Mouse (Mus musculus): Measurements from ENCODE around the gene Tarbp2. TPM values are rescaled to one million over a fixed set of nuclear protein-coding genes. Genes with fewer than 3 reads are reported as not detected.

Tarbp2 gene
- polyA plus RNA-seq, 1 experiment from 2014 or later: 97.7 TPM

DNA sequence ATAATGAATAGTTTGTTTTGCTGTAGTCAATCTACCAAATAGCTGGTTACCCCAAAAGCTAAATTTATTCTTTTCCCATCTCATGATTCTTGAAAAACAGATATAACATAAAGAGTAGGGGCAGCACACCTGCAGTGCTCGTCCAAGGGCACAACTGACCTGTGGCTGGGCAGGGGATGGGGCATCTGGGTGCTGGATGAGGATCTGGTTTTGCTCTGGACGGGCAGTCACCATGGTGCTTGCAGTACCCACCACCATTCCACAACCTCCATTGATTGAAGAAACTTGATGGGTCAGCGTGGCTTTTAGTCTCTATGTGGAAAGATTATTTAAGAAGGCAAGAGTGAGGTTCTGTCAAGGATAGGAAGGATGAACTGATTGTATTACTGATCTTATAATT lies 28.3 kb downstream of the Tarbp2 start:
- no peak for ATAC-seq (replicated peaks; ENCODE audit: insufficient number of reproducible peaks, low FRiP score, low TSS enrichment)
- Histone ChIP-seq H3K27ac (ENCODE audit: low read depth, low read length) (no peak overlapping the region), H3K4me2 (no peak overlapping the region), H3K9me3 (replicated peaks; ENCODE audit: control insufficient read depth, low read length) (no peaks in the 10 kb centered on the region), H3K27me3 (ENCODE audit: control insufficient read depth, insufficient read depth, low read length) (no peaks in the 10 kb centered on the region), H3K9ac (ENCODE audit: low read depth, low read length) (no peak overlapping the region), H3K4me3 (ENCODE audit: low read depth, low read length) (no peak overlapping the region), H3K36me3 (ENCODE audit: control insufficient read depth, insufficient read depth, low read length) (peaks cover 16% of the 10 kb centered on the region), H3K4me1 (ENCODE audit: control insufficient read depth, insufficient read depth, low read length) (no peaks in the 10 kb centered on the region)
- 84% methylated on average over 3 of the region's 3 CpGs for WGBS (ENCODE audit: insufficient replicate concordance)

- ATAC-seq (replicated peaks; ENCODE audit: insufficient number of reproducible peaks, low FRiP score, low TSS enrichment): no peak
- no peaks in the 10 kb centered on the region for H3K4me1 ChIP-seq (ENCODE audit: control insufficient read depth, insufficient read depth, low read length)
- no peaks in the 10 kb centered on the region for H3K9me3 ChIP-seq (replicated peaks; ENCODE audit: control insufficient read depth, low read length)
- no peak overlapping the region for H3K4me3 ChIP-seq (ENCODE audit: low read depth, low read length)
- H3K36me3 ChIP-seq (ENCODE audit: control insufficient read depth, insufficient read depth, low read length): peaks cover 13% of the 10 kb centered on the region
- 88% methylated on average over 3 of the region's 3 CpGs for WGBS (ENCODE audit: insufficient replicate concordance)
- H3K27me3 ChIP-seq (ENCODE audit: control insufficient read depth, insufficient read depth, low read length): no peaks in the 10 kb centered on the region
- no peak overlapping the region for H3K27ac ChIP-seq (ENCODE audit: low read depth, low read length)
- no peak overlapping the region for H3K9ac ChIP-seq (ENCODE audit: low read depth, low read length)
- no peak overlapping the region for H3K4me2 ChIP-seq
Measured at GRCm38 (mm10) chr15:102546677-102547427, 28.9 kb downstream of the Tarbp2 start.

DNA sequence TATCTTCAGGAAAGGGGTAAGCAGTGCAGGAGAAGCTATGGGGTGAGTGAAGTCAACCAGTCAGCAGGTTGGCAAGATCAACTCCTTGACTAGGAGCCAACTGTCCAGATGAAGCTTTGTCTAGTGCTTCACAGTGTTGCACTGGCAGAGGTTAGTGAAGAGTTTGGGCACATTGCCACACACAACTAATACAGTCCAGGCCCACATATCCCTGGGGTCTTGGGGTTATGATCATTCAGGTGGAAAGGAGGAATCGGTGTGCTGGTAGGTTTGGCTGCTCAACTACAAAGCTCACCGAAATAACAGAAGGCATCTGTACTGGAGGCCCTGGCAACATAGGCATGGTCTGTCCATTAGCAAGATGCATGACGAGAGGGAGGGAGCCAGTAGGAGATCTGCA lies 29.5 kb downstream of the Tarbp2 start:
- WGBS (ENCODE audit: insufficient replicate concordance): 93% methylated on average over 3 of the region's 3 CpGs
- H3K4me1 ChIP-seq (ENCODE audit: control insufficient read depth, insufficient read depth, low read length): no peaks in the 10 kb centered on the region
- no peak overlapping the region for H3K4me2 ChIP-seq
- no peak overlapping the region for H3K9ac ChIP-seq (ENCODE audit: low read depth, low read length)
- no peaks in the 10 kb centered on the region for H3K9me3 ChIP-seq (replicated peaks; ENCODE audit: control insufficient read depth, low read length)
- H3K4me3 ChIP-seq (ENCODE audit: low read depth, low read length): no peak overlapping the region
- ATAC-seq (replicated peaks; ENCODE audit: insufficient number of reproducible peaks, low FRiP score, low TSS enrichment): no peak
- no peak overlapping the region for H3K27ac ChIP-seq (ENCODE audit: low read depth, low read length)
- peaks cover 18% of the 10 kb centered on the region for H3K36me3 ChIP-seq (ENCODE audit: control insufficient read depth, insufficient read depth, low read length)
- H3K27me3 ChIP-seq (ENCODE audit: control insufficient read depth, insufficient read depth, low read length): no peaks in the 10 kb centered on the region

- Histone ChIP-seq H3K27ac (ENCODE audit: low read depth, low read length) (no peak overlapping the region), H3K9me3 (replicated peaks; ENCODE audit: control insufficient read depth, low read length) (no peaks in the 10 kb centered on the region), H3K36me3 (ENCODE audit: control insufficient read depth, insufficient read depth, low read length) (peaks cover 32% of the 10 kb centered on the region), H3K4me2 (no peak overlapping the region), H3K4me1 (ENCODE audit: control insufficient read depth, insufficient read depth, low read length) (no peaks in the 10 kb centered on the region), H3K4me3 (ENCODE audit: low read depth, low read length) (no peak overlapping the region), H3K27me3 (ENCODE audit: control insufficient read depth, insufficient read depth, low read length) (no peaks in the 10 kb centered on the region), H3K9ac (ENCODE audit: low read depth, low read length) (no peak overlapping the region)
- ATAC-seq (replicated peaks; ENCODE audit: insufficient number of reproducible peaks, low FRiP score, low TSS enrichment): no peak
- WGBS (ENCODE audit: insufficient replicate concordance): 90% methylated on average over 5 of the region's 5 CpGs
Measured at GRCm38 (mm10) chr15:102552599-102552998, 34.6 kb downstream of the Tarbp2 start.

DNA sequence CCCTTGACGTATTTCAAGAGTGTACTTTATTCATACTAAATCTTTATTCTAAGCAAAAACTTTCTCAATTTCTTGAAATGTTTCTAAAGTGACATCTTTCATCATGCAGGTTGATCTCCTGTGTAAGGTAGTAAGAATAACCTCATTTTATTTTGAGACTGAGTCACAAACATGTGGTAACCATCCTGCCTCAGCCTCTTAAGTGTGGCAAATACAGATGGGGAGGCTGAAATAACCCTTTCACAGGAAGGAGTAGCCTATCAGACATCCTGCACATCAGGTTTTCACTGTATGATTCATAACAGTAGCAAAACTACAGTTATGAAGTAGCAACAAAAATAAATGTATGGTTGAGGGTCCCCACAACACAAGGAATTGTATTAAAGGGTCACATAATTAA lies 37.6 kb downstream of the Tarbp2 start:
- Histone ChIP-seq H3K9me3 (replicated peaks; ENCODE audit: control insufficient read depth, low read length) (no peaks in the 10 kb centered on the region), H3K9ac (ENCODE audit: low read depth, low read length) (no peak overlapping the region), H3K27ac (ENCODE audit: low read depth, low read length) (no peak overlapping the region), H3K27me3 (ENCODE audit: control insufficient read depth, insufficient read depth, low read length) (no peaks in the 10 kb centered on the region), H3K4me2 (no peak overlapping the region), H3K4me1 (ENCODE audit: control insufficient read depth, insufficient read depth, low read length) (no peaks in the 10 kb centered on the region), H3K36me3 (ENCODE audit: control insufficient read depth, insufficient read depth, low read length) (peaks cover 32% of the 10 kb centered on the region), H3K4me3 (ENCODE audit: low read depth, low read length) (no peak overlapping the region)
- WGBS (ENCODE audit: insufficient replicate concordance): 95% methylated on average over 1 of the region's 1 CpGs
- ATAC-seq (replicated peaks; ENCODE audit: insufficient number of reproducible peaks, low FRiP score, low TSS enrichment): no peak

GRCm38 (mm10) chr15:102557580-102557979 lies 39.6 kb downstream of the Tarbp2 start:
- Histone ChIP-seq H3K4me2 (no peak overlapping the region), H3K4me3 (ENCODE audit: low read depth, low read length) (no peak overlapping the region), H3K27me3 (ENCODE audit: control insufficient read depth, insufficient read depth, low read length) (no peaks in the 10 kb centered on the region), H3K9me3 (replicated peaks; ENCODE audit: control insufficient read depth, low read length) (no peaks in the 10 kb centered on the region), H3K36me3 (ENCODE audit: control insufficient read depth, insufficient read depth, low read length) (peaks cover 21% of the 10 kb centered on the region), H3K4me1 (ENCODE audit: control insufficient read depth, insufficient read depth, low read length) (no peaks in the 10 kb centered on the region), H3K27ac (ENCODE audit: low read depth, low read length) (no peak overlapping the region), H3K9ac (ENCODE audit: low read depth, low read length) (no peak overlapping the region)
- ATAC-seq (replicated peaks; ENCODE audit: insufficient number of reproducible peaks, low FRiP score, low TSS enrichment): no peak

- WGBS (ENCODE audit: insufficient replicate concordance): 90% methylated on average over 1 of the region's 1 CpGs
- no peaks in the 10 kb centered on the region for H3K36me3 ChIP-seq (ENCODE audit: control insufficient read depth, insufficient read depth, low read length)
- no peaks in the 10 kb centered on the region for H3K4me1 ChIP-seq (ENCODE audit: control insufficient read depth, insufficient read depth, low read length)
- no peak for ATAC-seq (replicated peaks; ENCODE audit: insufficient number of reproducible peaks, low FRiP score, low TSS enrichment)
- H3K4me3 ChIP-seq (ENCODE audit: low read depth, low read length): no peak overlapping the region
- no peaks in the 10 kb centered on the region for H3K27me3 ChIP-seq (ENCODE audit: control insufficient read depth, insufficient read depth, low read length)
- no peak overlapping the region for H3K9ac ChIP-seq (ENCODE audit: low read depth, low read length)
- H3K27ac ChIP-seq (ENCODE audit: low read depth, low read length): no peak overlapping the region
- no peak overlapping the region for H3K4me2 ChIP-seq
- no peaks in the 10 kb centered on the region for H3K9me3 ChIP-seq (replicated peaks; ENCODE audit: control insufficient read depth, low read length)
Measured at GRCm38 (mm10) chr15:102562491-102562890, 44.5 kb downstream of the Tarbp2 start.

DNA sequence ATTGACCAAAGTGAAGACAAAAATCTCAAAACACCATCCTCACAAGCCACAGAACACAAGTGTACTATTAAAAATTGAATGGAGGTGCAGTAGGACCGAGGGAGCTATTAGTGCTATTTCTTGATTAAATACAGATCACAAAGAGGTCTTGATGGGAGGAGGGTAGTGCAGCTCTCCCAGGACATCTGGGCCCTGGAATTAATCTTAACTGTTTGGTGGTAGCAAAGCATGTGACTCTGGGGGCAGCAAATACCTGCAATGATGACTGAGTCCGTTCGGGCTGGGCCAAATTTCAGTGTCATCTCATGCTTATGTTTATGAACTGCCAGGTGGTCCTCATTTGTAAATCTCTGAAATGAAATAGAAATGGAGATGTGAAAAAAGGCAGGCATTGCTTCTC lies 45.1 kb downstream of the Tarbp2 start:
- H3K27ac ChIP-seq (ENCODE audit: low read depth, low read length): no peak overlapping the region
- H3K36me3 ChIP-seq (ENCODE audit: control insufficient read depth, insufficient read depth, low read length): no peaks in the 10 kb centered on the region
- H3K9ac ChIP-seq (ENCODE audit: low read depth, low read length): no peak overlapping the region
- no peak for ATAC-seq (replicated peaks; ENCODE audit: insufficient number of reproducible peaks, low FRiP score, low TSS enrichment)
- no peaks in the 10 kb centered on the region for H3K27me3 ChIP-seq (ENCODE audit: control insufficient read depth, insufficient read depth, low read length)
- 77% methylated on average over 3 of the region's 3 CpGs for WGBS (ENCODE audit: insufficient replicate concordance)
- no peaks in the 10 kb centered on the region for H3K9me3 ChIP-seq (replicated peaks; ENCODE audit: control insufficient read depth, low read length)
- no peak overlapping the region for H3K4me3 ChIP-seq (ENCODE audit: low read depth, low read length)
- no peak overlapping the region for H3K4me2 ChIP-seq
- no peaks in the 10 kb centered on the region for H3K4me1 ChIP-seq (ENCODE audit: control insufficient read depth, insufficient read depth, low read length)

DNA sequence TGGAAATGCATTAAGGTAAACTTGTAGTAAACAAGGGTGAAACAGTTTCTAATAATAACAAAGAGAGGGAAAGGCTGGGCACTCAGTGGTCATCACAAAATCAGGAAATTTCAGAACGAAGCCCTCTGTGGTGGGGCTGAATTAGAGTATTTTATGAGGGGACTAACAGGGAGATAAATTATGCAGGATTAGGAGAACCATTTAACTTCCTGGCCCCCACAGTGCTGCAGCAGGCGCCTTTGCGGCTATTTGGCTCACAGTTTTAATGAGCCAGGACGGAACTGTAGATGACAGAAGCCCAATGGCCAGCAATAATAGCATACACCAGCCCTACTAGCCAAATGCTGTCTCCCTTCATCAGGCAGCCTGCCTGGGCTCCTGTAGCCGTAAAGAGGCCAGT lies 45.7 kb downstream of the Tarbp2 start:
- Histone ChIP-seq H3K36me3 (ENCODE audit: control insufficient read depth, insufficient read depth, low read length) (no peaks in the 10 kb centered on the region), H3K27ac (ENCODE audit: low read depth, low read length) (no peak overlapping the region), H3K9ac (ENCODE audit: low read depth, low read length) (no peak overlapping the region), H3K4me3 (ENCODE audit: low read depth, low read length) (no peak overlapping the region), H3K27me3 (ENCODE audit: control insufficient read depth, insufficient read depth, low read length) (no peaks in the 10 kb centered on the region), H3K4me1 (ENCODE audit: control insufficient read depth, insufficient read depth, low read length) (no peaks in the 10 kb centered on the region), H3K9me3 (replicated peaks; ENCODE audit: control insufficient read depth, low read length) (no peaks in the 10 kb centered on the region), H3K4me2 (no peak overlapping the region)
- 92% methylated on average over 5 of the region's 5 CpGs for WGBS (ENCODE audit: insufficient replicate concordance)
- no peak for ATAC-seq (replicated peaks; ENCODE audit: insufficient number of reproducible peaks, low FRiP score, low TSS enrichment)
